Mouse (Mus musculus) CH12.LX (cell line): ENCODE measurements around the gene Gm20521.

Source experiments
- CTCF ChIP-seq, 2 experiments: IDR thresholded peaks in 1 of 2; conservative IDR thresholded peaks in 1 of 2; 2 replicates each; pipeline ENCODE4 v1.5.1; 2011 to 2012; ENCODE audit warnings: low read depth in 2 of 2, low read length in 2 of 2, improper control_type of control experiment in 1 of 2, inconsistent platforms in 1 of 2, mild to moderate bottlenecking in 1 of 2, moderate library complexity in 1 of 2
- HCFC1 ChIP-seq: IDR thresholded peaks from 2 replicates; pipeline ENCODE4 v1.6.1; 2012; ENCODE audit warnings: low read depth, mild to moderate bottlenecking, inconsistent platforms, low read length, improper control_type of control experiment
- NELFE ChIP-seq: IDR thresholded peaks from 2 replicates; pipeline ENCODE4 v1.6.1; 2011; ENCODE audit warnings: low read depth, low read length, improper control_type of control experiment
- POLR2A ChIP-seq: IDR thresholded peaks from 2 replicates; pipeline ENCODE4 v1.6.1; 2011; ENCODE audit warnings: low read depth, mild to moderate bottlenecking, improper control_type of control experiment, low read length
- UBTF ChIP-seq: IDR thresholded peaks from 2 replicates; pipeline ENCODE4 v1.6.1; 2012; ENCODE audit warnings: low read depth, mild to moderate bottlenecking, inconsistent platforms, low read length, improper control_type of control experiment, moderate library complexity
- USF1 ChIP-seq: IDR thresholded peaks from 2 replicates; pipeline ENCODE4 v1.6.1; 2014; ENCODE audit warnings: low read depth, mild to moderate bottlenecking, inconsistent platforms, low read length, improper control_type of control experiment
- ZKSCAN1 ChIP-seq: IDR thresholded peaks from 2 replicates; pipeline ENCODE4 v1.6.1; 2012; ENCODE audit warnings: low read depth, inconsistent platforms, low read length, improper control_type of control experiment, borderline replicate concordance
- ZMIZ1 ChIP-seq: IDR thresholded peaks from 2 replicates; pipeline ENCODE4 v1.6.1; 2012; ENCODE audit warnings: low read depth, mild to moderate bottlenecking, inconsistent platforms, low read length, improper control_type of control experiment

DNA sequence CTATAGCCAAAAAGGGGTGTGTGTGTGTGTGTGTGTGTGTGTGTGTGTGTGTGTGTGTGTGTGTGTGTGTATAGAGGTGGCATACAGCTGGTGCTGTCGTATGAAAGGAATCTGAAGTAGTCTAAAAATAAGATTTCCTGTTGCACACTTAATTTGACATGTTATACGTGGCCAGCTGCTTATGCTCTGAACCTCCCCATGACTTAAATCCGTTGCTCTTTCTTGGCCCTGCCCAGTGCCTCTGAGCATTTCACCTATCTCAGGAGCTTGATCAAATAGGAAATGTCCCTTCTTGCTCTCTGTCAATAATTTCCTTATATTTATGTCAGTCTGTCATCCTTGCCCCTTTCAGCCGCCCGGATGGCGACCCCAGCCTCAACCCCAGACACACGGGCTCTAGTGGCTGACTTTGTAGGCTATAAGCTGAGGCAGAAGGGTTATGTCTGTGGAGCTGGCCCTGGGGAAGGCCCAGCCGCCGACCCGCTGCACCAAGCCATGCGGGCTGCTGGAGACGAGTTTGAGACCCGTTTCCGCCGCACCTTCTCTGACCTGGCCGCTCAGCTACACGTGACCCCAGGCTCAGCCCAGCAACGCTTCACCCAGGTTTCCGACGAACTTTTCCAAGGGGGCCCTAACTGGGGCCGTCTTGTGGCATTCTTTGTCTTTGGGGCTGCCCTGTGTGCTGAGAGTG is 926 bp downstream of the Gm20521 start:
- TF ChIP-seq ZKSCAN1 (no peak), ZMIZ1 (no peak), UBTF (no peak), CTCF (conservative IDR thresholded peaks at IDR 0.05 in 1 of 2, IDR thresholded peaks at IDR 0.05 in 1 of 2; ENCODE audit: low read depth in 2 of 2, low read length in 2 of 2) (no peak), POLR2A (no peak), NELFE (no peak), HCFC1 (no peak), USF1 (no peak)
